Mouse (Mus musculus) ES-Bruce4 (cell line): ENCODE data around the gene Cbarp. TPM values are rescaled to one million over a fixed set of nuclear protein-coding genes. Genes with fewer than 3 reads are reported as not detected.

ENCODE experiments used
- H3K27ac ChIP-seq: 2 replicates; pipeline ENCODE4 v1.5.1; 2012; ENCODE audit warnings: low read length, inconsistent platforms; ENCODE audit not compliant: insufficient read depth
- H3K27me3 ChIP-seq: 2 replicates; pipeline ENCODE4 v1.6.1; 2012; ENCODE audit warnings: mild to moderate bottlenecking, low read length, inconsistent platforms; ENCODE audit not compliant: control insufficient read depth, poor library complexity, insufficient read depth, severe bottlenecking
- H3K36me3 ChIP-seq: 2 replicates; pipeline ENCODE4 v1.6.1; 2012; ENCODE audit warnings: inconsistent platforms, mild to moderate bottlenecking, low read length, moderate library complexity; ENCODE audit not compliant: control insufficient read depth, poor library complexity, insufficient read depth, severe bottlenecking
- H3K4me1 ChIP-seq: one replicate; pipeline ENCODE4 v1.8.1; 2011; ENCODE audit warnings: low read length; ENCODE audit not compliant: control insufficient read depth, insufficient read depth
- H3K4me3 ChIP-seq: 2 replicates; pipeline ENCODE4 v1.5.1; 2011; ENCODE audit warnings: low read depth, mild to moderate bottlenecking, low read length
- H3K9ac ChIP-seq: 2 replicates; pipeline ENCODE4 v1.6.1; 2012; ENCODE audit warnings: low read depth, mild to moderate bottlenecking, inconsistent platforms; ENCODE audit not compliant: poor library complexity, severe bottlenecking
- H3K9me3 ChIP-seq: replicated peaks from 2 replicates; pipeline ENCODE4 v1.6.1; 2012; ENCODE audit warnings: mild to moderate bottlenecking, low read length, inconsistent platforms; ENCODE audit not compliant: control insufficient read depth, poor library complexity, insufficient read depth, severe bottlenecking
- CTCF ChIP-seq: IDR thresholded peaks from one replicate; pipeline ENCODE4 v1.8.1; 2011; ENCODE audit warnings: low read depth, low read length
- EP300 ChIP-seq: IDR thresholded peaks from 2 replicates; pipeline ENCODE4 v1.6.1; 2011; ENCODE audit warnings: low read depth, low read length; ENCODE audit not compliant: insufficient read depth
- POLR2A ChIP-seq: IDR thresholded peaks from one replicate; pipeline ENCODE4 v1.8.1; 2011; ENCODE audit warnings: low read length; ENCODE audit not compliant: insufficient read depth
- polyA plus RNA-seq: library from polyadenylated mRNA; stranded (reverse); fragments of >200 nt; gene quantifications from 2 replicates; pipeline ENCODE4 v1.2.4, GENCODE M21; 2011; ENCODE audit warnings: low read depth; ENCODE audit not compliant: missing spikeins, insufficient read depth, insufficient read length

Cbarp gene
- polyA plus RNA-seq, 1 experiment = 29.8 TPM

GRCm38 (mm10) chr10:80175536-80176269 is 35.1 kb upstream of the Cbarp start:
- no peaks in the 10 kb centered on the region for H3K9me3 ChIP-seq
- no peaks in the 10 kb centered on the region; the same call in 1 of the 2 replicates for H3K36me3 ChIP-seq
- no peaks in the 10 kb centered on the region for H3K27me3 ChIP-seq
- TF ChIP-seq EP300 (no peak), POLR2A (no peak), CTCF (peak; percentile 52)
- H3K27ac ChIP-seq = no peak overlapping the region
- no peak overlapping the region for H3K9ac ChIP-seq
- H3K4me3 ChIP-seq = no peak overlapping the region
- peaks cover 4% of the 10 kb centered on the region for H3K4me1 ChIP-seq

- no peak for TF ChIP-seq EP300
- peak; percentile 70 for TF ChIP-seq CTCF
- Histone ChIP-seq H3K36me3 (peaks cover 9% of the 10 kb centered on the region), H3K4me3 (no peak overlapping the region), H3K9ac (no peak overlapping the region), H3K4me1 (peaks cover 2% of the 10 kb centered on the region), H3K27ac (no peak overlapping the region), H3K9me3 (no peaks in the 10 kb centered on the region), H3K27me3 (no peaks in the 10 kb centered on the region)
Observed at GRCm38 (mm10) chr10:80174705-80175104, 34.1 kb upstream of the Cbarp start.

- no peaks in the 10 kb centered on the region for H3K9me3 ChIP-seq
- peaks cover 11% of the 10 kb centered on the region for H3K36me3 ChIP-seq
- H3K4me1 ChIP-seq = peaks cover 2% of the 10 kb centered on the region
- no peak overlapping the region for H3K9ac ChIP-seq
- H3K27ac ChIP-seq = no peak overlapping the region
- H3K4me3 ChIP-seq = no peak overlapping the region
- TF ChIP-seq EP300 = no peak
- TF ChIP-seq CTCF = no peak
- TF ChIP-seq POLR2A = no peak
- H3K27me3 ChIP-seq = no peaks in the 10 kb centered on the region
Observed at GRCm38 (mm10) chr10:80173955-80174640, 33.5 kb upstream of the Cbarp start.

GRCm38 (mm10) chr10:80173358-80173757 is 32.7 kb upstream of the Cbarp start:
- Histone ChIP-seq H3K27me3 (no peaks in the 10 kb centered on the region), H3K4me3 (peak overlapping the region; percentile 55), H3K9ac (peak overlapping the region; percentile 44), H3K36me3 (peaks cover 11% of the 10 kb centered on the region), H3K9me3 (no peaks in the 10 kb centered on the region), H3K4me1 (peaks cover 2% of the 10 kb centered on the region), H3K27ac (peak overlapping the region; percentile 29; the same call in 1 of the 2 replicates)
- TF ChIP-seq EP300 (no peak), CTCF (no peak), POLR2A (no peak)

- TF ChIP-seq CTCF = no peak
- TF ChIP-seq EP300 = no peak
- no peak for TF ChIP-seq POLR2A
- Histone ChIP-seq H3K4me1 (peaks cover 2% of the 10 kb centered on the region), H3K36me3 (peaks cover 11% of the 10 kb centered on the region), H3K9ac (peak within 1 kb of the TSS; percentile 44), H3K27ac (peak within 1 kb of the TSS; percentile 35), H3K4me3 (peak within 1 kb of the TSS; percentile 55), H3K9me3 (no peaks in the 10 kb centered on the region), H3K27me3 (no peaks in the 10 kb centered on the region)
Observed at GRCm38 (mm10) chr10:80172527-80173292, 32.1 kb upstream of the Cbarp start, which contains the start of gene 1600002K03Rik. Gene 1600002K03Rik (plus strand): TSS chr10:80172944.
